Mouse (Mus musculus) left cerebral cortex, postnatal 10 days (tissue): ENCODE measurements around the gene Hdac11. TPM values are rescaled to one million over a fixed set of nuclear protein-coding genes. Genes with fewer than 3 reads are reported as not detected.

Source experiments
- DNase-seq, 2 experiments: peaks; one replicate each; pipeline ENCODE4 v3.0.0; 2021 to 2022; ENCODE audit warnings: low spot score in 2 of 2, mixed read lengths in 1 of 2; ENCODE audit errors: extremely low spot score in 1 of 2
- intact Hi-C: fragments of 180-260 bp; cut with DNase I; formaldehyde crosslinking; loops from one replicate; pipeline ENCODE4 v1.15.1; 2025
- total RNA-seq, 2 experiments: library from RNA; stranded (reverse); gene quantifications; 2 replicates each; pipeline ENCODE4 v1.2.3; 2021

Hdac11 gene
- total RNA-seq, 2 experiments from 2014 or later = 111 to 117 TPM

- no peak for DNase-seq
- intact Hi-C loops = no loop called here
Measured at GRCm38 (mm10) chr6:91161506-91162235, 5.2 kb downstream of the Hdac11 start.

- no peak for DNase-seq
- intact Hi-C loops = no loop called here
Measured at GRCm38 (mm10) chr6:91162314-91162713, 5.8 kb downstream of the Hdac11 start.

- intact Hi-C loops = no loop called here
- DNase-seq = no peak
Measured at GRCm38 (mm10) chr6:91163195-91163911, 6.9 kb downstream of the Hdac11 start.

GRCm38 (mm10) chr6:91164584-91164983 lies 8.1 kb downstream of the Hdac11 start:
- intact Hi-C loops = no loop called here
- no peak for DNase-seq

GRCm38 (mm10) chr6:91165210-91165609 lies 8.7 kb downstream of the Hdac11 start:
- DNase-seq = peak; percentile 68 to 74
- intact Hi-C loops = loop anchor here (1.0 kb wide), 1 partner anchor 112 kb away; no protein-coding TSS in a partner anchor

GRCm38 (mm10) chr6:91167828-91168227 lies 11.4 kb downstream of the Hdac11 start:
- intact Hi-C loops = no loop called here

DNA sequence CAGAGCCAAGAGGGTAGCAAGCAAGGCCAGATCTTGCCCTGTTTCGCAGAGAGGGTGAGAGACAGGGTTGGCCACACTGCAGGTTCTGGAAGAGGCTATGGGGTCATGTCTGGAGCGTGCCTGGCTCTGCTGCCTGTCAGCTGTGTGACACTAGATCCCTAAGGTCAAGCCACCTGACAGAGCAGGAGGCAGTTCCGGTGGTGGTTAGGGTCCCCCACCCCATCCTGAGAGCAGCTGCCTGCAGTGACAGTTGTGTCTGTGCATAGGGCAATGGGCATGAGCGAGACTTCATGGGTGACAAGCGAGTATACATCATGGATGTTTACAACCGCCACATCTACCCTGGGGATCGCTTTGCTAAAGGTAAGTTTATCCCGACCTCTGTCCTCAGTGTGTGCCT lies 12.7 kb downstream of the Hdac11 start:
- no peak for DNase-seq
- intact Hi-C loops = no loop called here

More at GRCm38 (mm10) chr6:91167828-91168227, 11.4 kb downstream of the Hdac11 start:
- no peak for DNase-seq

DNA sequence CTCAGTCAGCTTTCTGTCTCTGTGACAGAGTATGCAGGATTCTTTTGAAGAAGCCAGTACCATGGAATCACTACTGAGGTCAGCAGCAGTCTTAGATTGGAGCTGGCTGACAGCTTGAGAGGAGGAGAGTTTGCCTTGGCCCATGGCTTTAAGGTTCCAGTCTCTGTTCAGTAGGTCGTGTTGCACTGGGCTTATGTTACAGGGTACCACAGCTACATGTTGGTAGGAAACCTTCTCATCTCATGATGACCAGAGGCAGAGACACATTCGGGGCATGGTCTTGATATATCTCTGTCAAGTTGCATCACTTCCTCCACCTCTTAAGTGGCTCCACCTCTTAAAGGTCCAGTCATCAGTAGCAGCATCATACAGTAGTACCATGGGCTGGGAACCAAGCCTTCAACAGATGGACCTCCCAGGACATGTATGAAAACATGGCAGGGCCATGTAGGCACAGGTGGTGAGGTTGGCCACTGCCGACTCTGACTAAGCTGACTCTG lies 15.0 kb downstream of the Hdac11 start:
- intact Hi-C loops = loop anchor here (5.0 kb wide), 1 partner anchor 241 kb away; the partner anchor contains the start of gene Wnt7a
- no peak for DNase-seq

DNA sequence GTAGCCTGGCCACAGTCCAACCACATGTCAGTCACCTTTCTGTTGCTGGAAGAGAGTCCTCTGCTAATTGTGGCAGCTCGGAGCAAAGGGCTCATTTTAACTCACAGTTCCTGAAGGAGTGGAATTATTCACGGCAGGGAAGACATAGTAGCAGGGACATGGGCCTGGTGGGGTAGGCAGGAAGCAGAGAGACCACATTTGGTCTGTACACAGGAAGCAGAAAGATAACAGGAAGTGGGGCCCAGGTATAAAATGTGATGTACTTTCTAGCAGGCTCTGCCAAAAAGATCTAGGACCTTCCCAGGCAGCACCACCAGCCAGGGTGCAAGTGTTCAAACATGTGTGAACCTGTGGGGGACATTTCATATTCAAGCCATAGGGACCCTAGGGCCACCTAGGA lies 15.9 kb downstream of the Hdac11 start:
- intact Hi-C loops = loop anchor here (2.0 to 5.0 kb wide), 2 partner anchors 104 to 240 kb away; partner anchors contain the start of gene Wnt7a
- no peak for DNase-seq

DNA sequence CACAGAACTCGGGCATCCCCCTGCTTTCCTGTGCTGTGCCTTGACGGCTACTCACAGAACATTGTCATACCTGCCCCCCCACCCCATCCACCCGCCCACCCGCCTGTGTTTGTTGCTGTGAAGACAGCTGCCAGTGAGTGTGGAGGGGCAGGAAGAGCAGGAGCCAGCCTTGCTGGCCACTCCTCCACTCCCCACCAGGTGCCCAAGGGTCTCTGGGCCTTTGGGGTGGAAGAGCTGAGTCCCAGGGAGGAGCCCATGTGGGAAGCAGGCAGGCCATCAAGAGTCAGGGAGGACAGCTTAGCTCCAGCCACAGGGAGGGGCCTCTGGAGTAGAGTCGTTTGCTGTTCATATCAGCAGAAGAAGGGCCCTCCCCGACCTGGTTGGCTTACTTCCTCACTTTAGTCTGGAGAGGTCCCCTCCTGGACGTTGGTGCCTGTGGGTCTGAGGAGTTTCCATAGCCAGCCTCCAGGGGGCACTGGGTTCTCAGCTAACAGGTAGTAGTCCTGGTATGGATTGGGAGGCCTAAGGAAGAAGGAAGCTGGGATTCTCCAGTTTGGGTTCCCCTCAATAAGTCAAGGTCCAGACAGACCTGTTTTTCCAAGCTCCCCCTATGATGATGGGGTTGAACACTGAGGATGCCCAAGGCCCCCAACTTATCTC lies 16.9 kb downstream of the Hdac11 start:
- intact Hi-C loops = loop anchor here (2.0 to 5.0 kb wide), 2 partner anchors 103 to 239 kb away; partner anchors contain the start of gene Wnt7a

GRCm38 (mm10) chr6:91174211-91174610 lies 17.7 kb downstream of the Hdac11 start:
- DNase-seq = no peak
- intact Hi-C loops = loop anchor here (5.0 kb wide), 1 partner anchor 238 kb away; the partner anchor contains the start of gene Wnt7a

More for the DNA sequence above, 16.9 kb downstream of the Hdac11 start:
- peak in 1 of 2 experiments; percentile 78 for DNase-seq

GRCm38 (mm10) chr6:91180767-91181171 lies 24.3 kb downstream of the Hdac11 start:
- peak; percentile 46 to 51 for DNase-seq
- intact Hi-C loops = no loop called here

GRCm38 (mm10) chr6:91181320-91181719 lies 24.9 kb downstream of the Hdac11 start:
- peak in 1 of 2 experiments; percentile 73 for DNase-seq
- intact Hi-C loops = no loop called here

- intact Hi-C loops = no loop called here
- DNase-seq = no peak
Measured at GRCm38 (mm10) chr6:91182075-91182490, 25.6 kb downstream of the Hdac11 start.

DNA sequence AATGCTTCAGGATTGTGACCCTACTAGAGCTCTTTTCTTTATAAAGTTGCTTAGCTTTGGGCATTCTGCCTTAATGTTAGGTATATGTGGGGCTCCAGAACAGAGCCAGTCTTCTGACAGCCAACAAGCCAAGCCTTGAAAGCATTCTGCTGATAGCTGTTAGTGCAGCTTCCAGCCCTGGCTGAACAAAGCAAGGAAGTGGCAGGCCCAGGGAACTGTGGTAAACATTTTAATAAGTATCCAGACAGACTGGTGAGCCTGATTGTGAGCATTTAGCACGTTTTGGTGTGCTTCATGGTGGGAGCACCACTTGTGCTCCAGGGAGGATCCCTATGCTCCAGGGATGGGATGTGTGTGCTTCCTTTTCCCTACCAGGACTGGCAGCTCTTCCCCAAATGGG lies 26.6 kb downstream of the Hdac11 start:
- intact Hi-C loops = no loop called here
- DNase-seq = no peak

- no peak for DNase-seq
- intact Hi-C loops = no loop called here
Measured at GRCm38 (mm10) chr6:91183980-91184379, 27.5 kb downstream of the Hdac11 start.

GRCm38 (mm10) chr6:91184776-91185175 lies 28.3 kb downstream of the Hdac11 start:
- DNase-seq = no peak
- intact Hi-C loops = no loop called here

- no peak for DNase-seq
- intact Hi-C loops = no loop called here
Measured at GRCm38 (mm10) chr6:91185502-91185901, 29.0 kb downstream of the Hdac11 start.
